Mouse (Mus musculus) right cerebral cortex, adult 2 months (tissue): ENCODE data around the gene Rps6ka5.
A peak's percentile ranks its signal among the peaks of the same experiment; 100 is the strongest.

Experiments used
- DNase-seq, 2 experiments: peaks; one replicate each; pipeline ENCODE4 v3.0.0; 2021 to 2022; ENCODE audit warnings: low spot score in 2 of 2

Rps6ka5 gene

DNA sequence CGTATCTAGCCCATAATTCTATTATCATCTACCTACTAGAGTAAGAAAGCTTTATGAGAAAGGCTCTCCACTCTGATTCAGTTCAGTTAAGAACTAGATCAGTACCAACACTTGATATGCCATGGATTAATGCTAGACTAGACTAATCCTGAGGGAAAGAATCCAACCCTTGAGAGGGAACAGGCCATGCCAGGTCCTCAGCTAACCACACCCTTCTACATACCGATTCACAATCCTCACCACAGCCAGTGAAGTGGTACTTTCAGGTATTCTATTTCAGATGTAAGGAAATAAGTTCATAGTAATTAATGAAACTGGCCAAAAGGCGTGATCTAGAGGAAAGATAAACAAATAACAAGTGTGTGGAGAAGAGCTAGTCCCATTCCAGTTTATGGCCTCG lies 70.8 kb downstream of the Rps6ka5 start:
- DNase-seq: no peak

DNA sequence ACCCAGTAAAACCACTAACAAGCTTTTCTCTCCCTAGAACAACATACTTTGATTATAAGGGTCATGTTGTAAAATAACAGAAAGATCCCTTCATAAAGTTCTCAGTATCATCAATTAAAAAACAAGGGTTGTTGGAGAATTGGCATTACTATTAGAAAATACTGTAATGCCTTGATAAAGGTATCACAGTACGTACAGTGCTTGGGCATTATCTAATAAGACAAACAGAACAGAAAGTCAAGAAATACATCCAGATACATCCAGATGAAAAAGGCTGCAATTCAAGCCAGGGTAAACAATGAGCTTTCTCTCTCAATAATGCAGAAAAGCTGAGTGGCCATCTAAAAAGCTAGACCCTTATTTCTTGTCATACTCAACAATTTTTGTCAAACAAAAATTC lies 84.8 kb downstream of the Rps6ka5 start:
- DNase-seq: no peak

DNA sequence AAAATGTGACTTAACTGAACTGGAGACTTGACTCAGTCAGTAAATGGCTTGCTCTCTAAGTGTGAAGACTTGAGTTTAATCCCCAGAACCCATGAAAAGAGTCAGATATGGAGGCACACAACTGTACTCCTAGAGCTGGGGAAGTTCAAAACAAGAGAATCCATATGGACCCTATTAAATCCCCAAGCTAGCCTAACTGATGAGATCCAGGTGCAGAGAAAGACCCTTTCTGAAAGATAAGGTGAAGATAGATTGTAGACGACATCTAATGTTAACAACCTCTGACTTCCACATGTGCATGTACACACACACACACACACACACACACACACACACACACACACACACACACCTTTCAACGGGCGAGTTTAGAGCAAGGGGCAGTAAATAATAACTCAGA lies 86.1 kb downstream of the Rps6ka5 start:
- DNase-seq: no peak

DNA sequence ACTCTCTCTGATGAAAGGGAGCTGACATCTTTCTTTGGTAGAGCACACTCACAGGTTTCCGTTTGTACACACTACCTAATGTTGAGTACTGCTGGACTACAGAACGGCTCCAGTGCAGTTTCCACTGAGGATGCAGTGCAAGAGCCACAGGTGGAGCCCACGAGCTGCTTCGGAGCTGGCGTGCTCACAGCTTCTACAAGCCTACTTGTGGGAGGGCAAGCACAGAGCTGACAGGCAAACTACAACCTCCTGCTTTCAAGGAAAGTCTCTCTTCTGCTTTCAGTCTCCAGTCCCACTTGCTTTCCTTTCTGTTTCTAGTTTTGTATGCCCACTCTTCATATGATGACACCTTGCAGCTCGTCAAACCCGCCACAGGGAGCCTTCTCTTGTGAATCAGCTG lies 87.1 kb downstream of the Rps6ka5 start:
- DNase-seq: peak; percentile 64 to 65

DNA sequence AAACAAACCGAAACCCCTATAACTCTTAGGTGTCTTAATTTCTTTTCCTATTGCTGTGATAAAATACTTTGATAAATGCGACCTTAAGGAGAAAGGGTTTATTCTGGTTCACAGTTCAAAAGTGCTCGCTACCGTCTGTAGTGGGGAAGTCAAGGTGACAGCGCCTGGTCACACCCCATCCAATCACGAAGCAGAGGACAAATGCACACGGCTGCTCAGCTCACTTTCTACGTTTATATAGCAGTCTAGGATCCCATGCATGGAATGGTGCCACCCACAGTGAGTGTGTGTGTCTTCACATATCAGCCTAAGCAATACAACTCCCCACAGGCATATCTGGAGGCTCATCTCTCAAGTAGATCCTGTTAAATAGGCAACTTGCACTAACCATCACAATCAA lies 88.9 kb downstream of the Rps6ka5 start:
- DNase-seq: no peak

DNA sequence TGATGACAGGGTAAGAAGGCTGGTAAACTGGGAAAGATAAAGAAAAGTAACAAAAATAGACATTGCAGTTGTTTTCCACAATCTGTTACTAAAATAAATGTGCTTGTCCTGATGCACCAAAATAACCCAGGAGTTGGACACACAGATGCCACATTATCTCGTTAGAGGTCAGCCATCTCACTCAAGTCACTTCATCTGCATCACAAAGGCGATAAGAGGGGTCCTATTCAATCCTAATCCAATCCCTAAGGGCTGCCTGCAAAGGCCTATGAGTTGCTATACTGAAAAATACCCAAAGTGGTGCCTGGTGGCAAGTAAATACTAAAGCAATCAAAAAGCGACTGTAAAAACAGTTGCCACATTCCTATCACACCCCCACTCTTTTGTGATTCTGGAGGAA lies 90.0 kb downstream of the Rps6ka5 start:
- DNase-seq: no peak

DNA sequence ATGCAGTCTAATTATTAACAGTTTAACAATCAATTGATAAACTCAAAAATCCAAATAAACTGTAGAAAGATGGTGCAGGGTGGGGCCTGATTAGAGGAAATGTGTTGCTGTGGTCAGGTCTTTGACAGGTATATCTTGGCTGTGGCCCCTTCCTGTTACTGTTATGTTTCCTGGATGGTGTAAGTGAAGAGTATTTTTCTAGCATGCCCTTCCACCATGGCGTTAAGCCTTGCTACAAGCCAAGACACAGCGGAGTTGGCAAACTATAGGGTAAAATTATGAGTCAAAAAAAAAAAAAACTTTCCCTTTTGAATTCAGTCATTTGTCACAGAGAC lies 90.5 kb downstream of the Rps6ka5 start:
- no peak for DNase-seq

DNA sequence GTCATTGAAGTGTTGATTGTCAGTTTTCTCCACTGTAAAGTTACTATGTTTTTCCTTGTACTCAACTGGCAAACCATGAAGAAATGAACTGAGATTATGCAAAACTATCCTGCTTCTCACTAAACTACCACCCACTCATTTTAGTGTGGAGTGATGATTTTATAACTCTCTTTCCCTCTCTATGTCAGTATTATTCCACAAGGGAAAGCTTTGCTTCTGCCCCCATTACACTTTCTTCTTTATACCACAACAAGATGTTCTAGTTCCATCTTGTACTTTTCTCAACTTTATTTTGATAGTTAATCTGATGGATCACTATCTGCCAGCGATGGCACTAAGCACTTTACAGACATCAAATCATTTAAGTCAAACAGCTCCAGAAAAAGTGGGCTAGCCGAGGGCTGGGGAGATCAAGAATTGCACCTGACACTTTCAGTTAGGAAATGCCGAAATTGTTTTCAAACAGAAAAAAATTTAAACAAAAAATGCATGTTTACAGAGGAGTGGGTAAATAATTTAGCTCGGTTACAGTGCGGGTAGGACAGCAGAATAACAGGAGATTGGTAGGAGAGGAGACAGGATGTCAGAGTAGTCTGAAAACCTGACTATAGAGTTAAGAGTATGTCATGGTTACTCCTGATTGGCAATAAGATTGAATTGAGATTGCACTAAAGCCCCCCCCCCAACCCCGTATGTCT lies 91.0 kb downstream of the Rps6ka5 start:
- no peak for DNase-seq

DNA sequence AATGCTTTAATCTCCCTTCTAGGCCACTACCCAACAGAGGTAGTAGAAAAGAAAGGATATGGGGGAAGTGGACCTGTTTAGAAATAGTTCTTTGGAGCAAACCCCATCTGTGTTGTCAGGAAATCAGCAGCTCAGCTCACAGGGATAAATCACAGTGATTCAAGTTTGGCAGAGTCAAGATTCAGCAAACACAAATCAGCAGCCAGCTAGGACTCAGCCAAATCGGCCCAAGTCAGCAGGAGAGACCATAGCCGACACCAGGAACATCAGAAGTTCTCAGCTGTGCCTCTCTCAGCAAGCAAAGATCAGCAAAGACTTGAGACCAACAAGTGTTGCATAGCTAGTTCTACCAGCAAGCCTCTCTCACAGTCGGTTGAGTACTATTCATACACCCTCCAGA lies 93.6 kb downstream of the Rps6ka5 start:
- DNase-seq: no peak

DNA sequence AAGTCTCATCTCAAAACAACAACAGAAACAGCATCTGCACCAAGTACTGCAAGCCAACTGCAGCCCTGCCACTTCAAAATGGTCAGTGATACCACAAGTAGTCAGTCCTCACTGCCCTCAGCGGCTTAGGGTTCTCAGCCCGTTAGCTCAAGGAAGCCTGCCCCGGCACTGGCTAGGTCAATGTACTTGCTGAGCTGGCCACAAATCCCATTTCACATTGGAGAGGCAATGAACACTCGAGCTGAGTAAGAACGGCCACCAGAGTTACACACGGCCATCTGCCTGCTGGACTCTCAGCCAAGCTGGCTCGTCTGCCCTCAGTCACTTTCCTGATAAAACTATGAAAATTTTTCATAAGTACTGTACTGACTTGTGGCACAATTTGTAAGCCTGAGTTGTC lies 95.5 kb downstream of the Rps6ka5 start:
- no peak for DNase-seq

DNA sequence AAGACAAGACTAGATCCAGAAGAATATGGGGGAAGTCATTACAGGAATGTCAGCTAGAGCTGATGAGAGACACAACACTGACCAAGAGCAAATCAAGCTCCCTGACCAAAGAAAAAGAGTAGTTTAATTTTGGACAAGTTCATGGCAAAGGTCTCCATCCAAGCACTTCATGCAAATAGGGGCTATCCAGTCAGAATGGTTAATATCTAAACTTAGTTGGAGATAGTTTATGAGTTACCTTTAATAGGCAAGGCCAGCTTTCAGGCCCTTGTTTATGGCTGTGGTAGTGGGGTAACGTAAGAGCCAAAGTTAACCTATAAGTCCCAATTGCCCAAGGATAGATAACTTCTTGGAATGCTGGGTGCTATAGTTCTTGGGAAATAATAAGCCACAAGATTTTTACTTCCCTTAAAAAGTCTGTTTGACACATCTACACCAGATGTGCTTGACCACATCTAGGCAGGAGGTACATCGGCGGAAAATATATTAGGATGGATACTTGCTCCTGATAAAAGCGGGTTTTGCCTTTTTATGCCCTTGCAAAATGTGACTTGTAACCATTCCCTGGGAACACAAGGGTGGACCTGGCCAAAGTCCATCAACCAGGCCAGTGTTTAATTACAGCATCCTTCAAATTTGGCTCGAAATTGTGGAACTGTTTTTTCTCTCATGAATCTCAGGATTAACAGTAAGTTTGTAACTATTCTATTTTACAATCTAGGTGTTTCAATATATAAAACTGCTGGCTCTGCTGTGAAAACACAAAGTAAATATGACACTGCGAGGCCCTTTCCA lies 97.5 kb downstream of the Rps6ka5 start:
- no peak for DNase-seq

DNA sequence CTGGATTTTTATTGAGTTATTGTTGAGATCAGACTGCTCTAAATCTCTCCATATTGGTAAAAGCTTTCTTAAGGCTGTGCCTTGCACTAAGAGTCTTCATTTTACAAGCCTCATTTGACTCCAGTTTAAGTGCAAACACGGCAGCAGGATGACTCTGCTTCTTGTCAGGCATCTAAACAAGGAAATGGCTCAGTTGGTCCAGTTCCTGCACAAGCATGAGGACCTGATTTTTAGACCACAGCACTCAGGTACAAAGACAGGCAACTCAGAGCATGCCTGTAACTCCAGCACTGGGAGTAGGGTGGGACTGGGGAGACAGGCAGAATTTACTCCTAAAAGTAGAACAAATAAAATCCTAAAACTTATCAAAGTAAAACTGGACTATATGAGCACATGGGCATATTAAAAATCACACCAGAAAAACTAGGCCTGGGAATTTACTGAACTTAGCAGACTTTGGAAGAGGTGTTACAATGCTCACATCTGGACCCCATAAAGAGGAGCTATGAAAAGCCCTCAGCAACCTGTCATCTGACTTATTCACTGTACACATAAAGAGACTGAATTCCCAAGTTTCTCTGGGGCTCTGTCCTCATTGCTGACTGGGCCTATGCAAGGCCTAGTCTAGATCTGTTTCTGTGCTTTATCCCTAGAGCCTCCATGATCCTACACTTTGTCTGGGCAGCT lies 99.6 kb downstream of the Rps6ka5 start:
- no peak for DNase-seq

DNA sequence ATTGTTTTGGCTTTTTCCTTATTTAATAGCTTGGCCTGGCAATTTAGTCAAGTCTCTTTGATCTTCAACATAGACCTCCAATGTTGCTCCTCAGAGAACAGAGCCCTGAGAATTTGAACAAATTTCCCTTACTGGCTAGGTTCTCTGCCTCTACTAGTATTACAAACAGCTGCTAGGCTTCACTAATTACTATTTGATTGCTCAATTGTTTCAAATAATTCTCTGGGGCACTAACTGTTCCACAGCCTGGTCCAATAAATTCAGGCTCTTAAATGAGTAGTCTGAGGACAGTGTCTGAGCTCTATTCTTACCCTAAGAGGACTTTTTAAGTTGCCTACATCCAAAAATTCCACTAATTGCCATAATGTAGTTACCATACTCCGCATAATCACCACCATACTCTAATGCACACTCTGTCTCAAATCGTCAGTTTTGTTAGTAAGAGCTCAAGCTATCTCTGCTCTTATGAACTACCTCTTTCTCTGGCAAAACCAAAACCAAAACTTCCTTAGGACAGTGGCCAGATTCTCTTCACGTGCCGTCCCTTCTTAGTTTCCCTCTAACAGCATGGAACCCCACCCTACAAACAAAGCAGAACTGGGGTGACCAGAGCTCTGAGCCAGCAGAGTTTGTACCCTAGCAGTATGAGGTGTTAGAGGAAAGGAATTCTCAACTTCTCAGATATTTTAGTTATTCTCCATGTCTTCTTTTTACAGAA lies 100.4 kb downstream of the Rps6ka5 start:
- DNase-seq: no peak

DNA sequence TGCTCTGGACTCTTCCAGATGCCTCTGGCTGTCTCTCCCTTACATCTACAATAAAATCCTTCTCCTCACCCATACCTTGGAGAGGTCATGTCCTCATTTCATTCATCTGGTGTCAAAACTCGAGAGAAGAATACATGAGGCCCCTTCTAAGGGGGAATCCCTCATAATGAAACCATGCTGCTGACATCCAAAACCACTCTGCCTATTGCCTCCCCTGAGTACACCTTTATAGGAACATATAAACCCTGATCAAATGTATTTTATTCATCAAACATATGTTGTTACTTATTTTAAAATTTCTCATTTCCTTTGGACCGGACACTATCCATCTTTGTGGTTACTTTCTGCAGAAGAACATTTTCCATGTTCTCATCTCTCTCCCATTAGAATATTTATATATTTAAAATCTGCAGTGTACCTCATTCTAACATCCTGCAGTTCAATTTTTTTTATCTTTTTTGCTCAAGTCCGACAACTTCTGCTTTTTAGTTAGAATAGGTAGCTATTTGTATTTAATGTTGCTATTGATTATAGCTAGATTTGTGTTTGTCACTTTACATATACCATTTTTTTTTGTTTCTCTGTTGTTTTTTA lies 101.8 kb downstream of the Rps6ka5 start:
- DNase-seq: no peak

DNA sequence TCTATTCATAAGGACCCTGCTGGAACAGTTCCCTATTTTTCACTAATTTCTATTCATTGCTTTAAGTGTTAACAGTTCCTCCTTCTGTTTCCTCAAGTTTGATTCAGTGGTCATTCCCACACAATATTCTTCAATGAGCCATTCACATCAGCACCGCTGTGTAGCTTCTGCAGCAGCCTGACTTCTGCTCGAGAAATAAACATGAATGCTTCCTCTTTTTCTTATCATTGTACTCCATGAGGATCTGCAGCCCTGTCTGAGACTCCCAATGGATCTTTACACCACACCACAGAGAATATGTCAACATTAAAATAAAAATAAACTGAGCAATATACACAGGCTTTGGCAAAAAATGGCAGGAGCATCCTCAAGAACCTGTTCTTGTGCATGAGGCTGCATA lies 111.5 kb downstream of the Rps6ka5 start:
- no peak for DNase-seq

DNA sequence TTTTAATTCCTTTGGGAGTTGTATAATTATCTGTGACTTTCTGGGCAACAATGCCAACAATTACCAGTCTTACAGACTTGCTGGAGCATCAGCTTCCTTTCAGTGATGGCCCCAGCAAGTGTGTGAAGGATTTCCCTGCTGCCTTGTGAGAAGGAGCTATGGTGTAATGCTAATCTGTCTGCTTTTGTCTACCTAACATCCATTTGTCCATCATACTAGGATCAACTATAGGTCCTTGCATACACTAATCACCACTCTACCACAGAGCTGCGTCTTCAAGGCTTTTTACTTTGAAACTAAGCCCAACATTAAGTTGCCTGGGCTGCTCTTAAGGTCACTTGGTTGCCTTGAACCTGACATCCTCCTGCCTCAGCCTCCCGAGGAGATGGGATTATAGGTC lies 112.9 kb downstream of the Rps6ka5 start:
- DNase-seq: no peak

DNA sequence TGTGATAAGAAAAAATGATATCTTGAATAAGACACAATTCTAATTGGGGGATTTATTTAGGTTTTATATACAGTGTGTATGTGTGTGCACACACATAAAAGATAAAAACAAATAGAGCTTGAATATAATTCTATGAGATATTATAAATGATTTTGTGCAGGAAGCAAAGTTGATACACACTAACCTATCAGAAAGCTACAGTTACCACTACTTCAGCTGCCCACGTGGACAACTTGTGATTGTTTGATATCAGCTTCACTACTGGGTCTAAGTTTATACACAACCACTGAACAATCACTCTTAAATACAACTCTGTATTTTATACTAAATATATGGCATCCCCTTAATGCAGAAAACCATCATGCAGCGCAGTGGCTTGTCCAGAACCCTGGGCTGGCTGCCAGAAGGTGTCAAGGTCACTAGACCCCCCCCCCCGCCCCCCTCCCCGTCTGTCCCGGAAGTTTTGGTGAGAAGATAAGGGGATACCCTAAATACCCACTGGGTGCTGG lies 113.5 kb downstream of the Rps6ka5 start:
- no peak for DNase-seq

DNA sequence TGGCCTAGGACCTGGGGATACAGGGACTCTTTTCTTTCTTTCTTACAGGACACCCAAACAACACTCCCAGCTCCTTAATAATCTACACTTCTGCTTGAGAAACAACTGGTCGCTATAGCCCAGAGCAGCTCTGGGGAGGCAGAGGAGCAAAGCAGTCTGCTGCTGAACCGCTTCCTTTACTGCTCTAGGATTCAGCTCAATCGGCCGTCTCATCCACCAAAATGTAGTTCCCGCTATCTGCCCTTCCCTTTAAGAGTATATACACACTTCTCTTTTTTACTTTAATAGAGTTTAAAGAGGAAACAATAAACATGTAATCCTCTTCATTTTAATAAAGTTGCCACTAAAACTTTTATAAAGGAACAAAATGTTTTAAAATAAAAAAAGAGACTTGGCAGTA lies 117.0 kb downstream of the Rps6ka5 start:
- DNase-seq: no peak

DNA sequence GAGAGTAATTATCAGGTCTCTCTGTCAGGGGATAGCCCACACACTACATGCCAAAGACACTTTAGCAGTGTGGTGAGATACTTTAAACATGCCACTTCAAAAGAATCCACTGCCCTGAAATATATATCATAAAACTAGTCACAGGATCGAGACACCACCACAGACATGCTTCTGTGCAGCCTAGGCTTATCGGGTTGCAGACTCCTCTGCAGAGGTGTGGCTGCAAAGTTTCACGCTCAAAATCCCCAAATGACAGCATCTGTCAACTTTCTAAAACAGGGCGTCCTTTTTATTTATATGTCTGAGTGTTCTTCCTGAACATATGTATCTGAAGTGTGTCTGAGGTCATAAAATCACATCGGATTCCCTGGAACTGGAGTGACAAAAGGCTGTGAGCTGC lies 117.7 kb downstream of the Rps6ka5 start:
- no peak for DNase-seq

DNA sequence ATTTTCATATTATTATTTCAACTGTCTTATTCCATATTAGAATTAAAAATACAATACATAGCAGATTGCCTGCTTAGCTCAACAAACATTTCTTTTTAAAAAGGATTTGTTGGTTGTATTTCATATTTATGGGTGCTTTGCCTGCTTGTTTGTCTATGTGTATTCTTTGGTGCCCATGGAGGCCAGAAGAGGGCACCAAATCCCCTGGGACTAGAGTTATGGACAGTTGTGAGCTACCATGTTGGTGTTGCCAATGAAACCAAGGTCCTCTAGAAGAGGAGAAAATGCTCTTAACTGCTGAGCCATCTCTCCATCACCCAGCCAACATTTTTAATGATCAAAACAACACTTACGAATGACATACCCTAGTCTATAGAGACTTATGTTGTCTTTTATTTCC lies 120.0 kb downstream of the Rps6ka5 start:
- no peak for DNase-seq

DNA sequence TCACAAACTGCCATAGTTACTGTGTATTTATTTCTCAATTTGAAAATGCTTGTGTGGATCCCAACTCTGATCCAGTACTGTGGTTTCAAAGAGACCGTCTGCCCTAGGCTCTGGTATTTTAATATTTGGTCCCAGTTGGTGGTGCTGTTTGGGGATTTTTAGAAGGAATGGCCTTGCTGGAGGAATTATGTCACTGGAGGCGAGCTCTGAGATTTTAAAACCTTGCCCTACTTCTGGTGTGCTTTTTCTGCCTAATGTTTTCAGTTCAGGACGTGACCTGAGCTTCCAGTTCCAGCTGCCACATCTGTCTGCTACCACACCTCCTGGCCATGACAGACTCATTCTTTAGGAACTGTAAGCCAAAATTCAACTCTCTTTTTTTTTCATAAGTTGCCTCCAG lies 121.2 kb downstream of the Rps6ka5 start:
- no peak for DNase-seq

DNA sequence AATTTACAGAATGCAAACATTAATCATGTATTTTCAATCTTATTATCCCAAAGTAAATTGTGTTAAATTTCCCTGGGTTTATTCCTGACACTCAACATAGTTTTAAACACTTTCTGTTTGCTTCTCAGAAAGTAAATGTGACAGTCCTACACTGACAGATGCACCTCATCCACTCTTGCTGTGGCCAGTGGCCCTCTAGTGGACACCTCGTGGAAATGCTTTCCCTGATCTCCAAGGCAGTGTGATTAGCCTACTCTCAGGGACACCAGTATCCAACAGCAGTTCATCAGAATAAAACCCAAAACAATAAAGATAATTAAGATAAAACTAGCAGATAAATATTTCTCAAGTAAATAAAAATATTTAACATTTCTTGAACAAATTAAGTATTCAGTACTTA lies 122.2 kb downstream of the Rps6ka5 start:
- DNase-seq: peak; percentile 18 to 39
